Mouse (Mus musculus) embryonic facial prominence, embryonic 11.5 days (tissue): Measurements from ENCODE around the gene Kansl1. TPM values are rescaled to one million over a fixed set of nuclear protein-coding genes. Genes with fewer than 3 reads are reported as not detected.
A peak's percentile ranks its signal among the peaks of the same experiment; 100 is the strongest.

Experiments
- ATAC-seq: fragments of 200-750 bp; cut with Nextera tagmentation; replicated peaks from 2 replicates; pipeline ENCODE4 v1.8.0; 2017; ENCODE audit warnings: low read depth; ENCODE audit not compliant: insufficient number of reproducible peaks, low FRiP score, low TSS enrichment
- DNase-seq: peaks from one replicate; pipeline ENCODE4 v3.0.0-alpha.2; 2015; ENCODE audit warnings: low spot score
- H3K27ac ChIP-seq: fragments of 300-500 bp; sonication (generic); replicated peaks from 2 replicates; pipeline ENCODE4 v1.5.1; 2014; ENCODE audit warnings: mild to moderate bottlenecking, low read depth, low read length, control low read depth
- H3K27me3 ChIP-seq: fragments of 300-500 bp; sonication (generic); 2 replicates; pipeline ENCODE4 v1.6.1; 2014; ENCODE audit warnings: mild to moderate bottlenecking, low read length, moderate library complexity, mixed read lengths; ENCODE audit not compliant: control insufficient read depth, insufficient read depth
- H3K36me3 ChIP-seq: fragments of 300-500 bp; sonication (generic); replicated peaks from 2 replicates; pipeline ENCODE4 v1.6.1; 2014; ENCODE audit warnings: low read depth, mild to moderate bottlenecking, low read length, moderate library complexity, mixed read lengths; ENCODE audit not compliant: control insufficient read depth, insufficient read depth
- H3K4me1 ChIP-seq: fragments of 300-500 bp; sonication (generic); 2 replicates; pipeline ENCODE4 v1.6.1; 2014; ENCODE audit warnings: low read length, mixed read lengths; ENCODE audit not compliant: control insufficient read depth, insufficient read depth
- H3K4me2 ChIP-seq: fragments of 300-500 bp; sonication (generic); 2 replicates; pipeline ENCODE4 v1.6.1; 2014; ENCODE audit warnings: low read depth, mild to moderate bottlenecking, control low read depth, low read length, moderate library complexity
- H3K4me3 ChIP-seq: fragments of 300-500 bp; sonication (generic); 2 replicates; pipeline ENCODE4 v1.5.1; 2014; ENCODE audit warnings: low read depth, low read length, control low read depth
- H3K9ac ChIP-seq: fragments of 300-500 bp; sonication (generic); replicated peaks from 2 replicates; pipeline ENCODE4 v1.6.1; 2014; ENCODE audit warnings: mild to moderate bottlenecking, control low read depth, low read length
- H3K9me3 ChIP-seq: fragments of 300-500 bp; sonication (generic); replicated peaks from 2 replicates; pipeline ENCODE4 v1.6.1; 2016; ENCODE audit warnings: mild to moderate bottlenecking, low read length, inconsistent platforms, mixed read lengths; ENCODE audit not compliant: control insufficient read depth
- WGBS: fragments of 180-500 bp; shearing (Covaris S2); extraction: QIAGEN DNeasy Blood & Tissue Kit; methylation state at CpG from one replicate; pipeline ENCODE4 v1.1.7; 2014; 5-methylcytosine and 5-hydroxymethylcytosine counted together
- polyA plus RNA-seq: library from polyadenylated mRNA; unstranded; fragments of >200 nt; fragmentation: Nextera tagmentation; extraction: Ambion mirVana; gene quantifications from 2 replicates; pipeline ENCODE4 v1.2.1, GENCODE M21; 2014

The Kansl1 gene
- polyA plus RNA-seq, 1 experiment from 2014 or later, result 33.3 TPM

DNA sequence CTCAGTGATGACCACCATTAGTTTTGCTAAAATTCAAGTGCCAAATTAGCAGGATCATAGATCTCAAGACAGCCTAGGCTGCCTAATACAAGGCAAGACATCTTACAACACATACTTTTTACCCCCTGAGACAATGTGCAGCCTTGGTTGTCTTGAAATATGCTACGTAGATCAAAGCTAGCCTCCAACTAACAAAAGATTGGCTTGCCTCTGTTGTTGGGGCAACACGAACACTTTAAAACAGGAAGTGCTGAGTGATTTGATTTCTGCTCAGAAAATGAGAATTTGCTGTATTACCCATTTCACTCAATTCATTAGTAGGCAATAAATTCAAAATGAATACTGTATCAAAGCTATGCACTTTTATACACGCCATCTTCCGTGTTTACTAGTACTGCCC lies 86.8 kb downstream of the Kansl1 start:
- no peak overlapping the region for H3K9ac ChIP-seq
- no peaks in the 10 kb centered on the region for H3K9me3 ChIP-seq
- no peaks in the 10 kb centered on the region for H3K27me3 ChIP-seq
- H3K4me3 ChIP-seq, result no peak overlapping the region
- no peak for DNase-seq
- H3K36me3 ChIP-seq, result no peaks in the 10 kb centered on the region; the same call in 1 of the 2 replicates
- no peak for ATAC-seq
- H3K4me2 ChIP-seq, result no peak overlapping the region
- no peaks in the 10 kb centered on the region for H3K4me1 ChIP-seq
- H3K27ac ChIP-seq, result no peak overlapping the region
- 87% methylated on average over 4 of the region's 4 CpGs for WGBS

- 95% methylated on average over 1 of the region's 1 CpGs for WGBS
- Histone ChIP-seq H3K27ac (no peak overlapping the region), H3K4me3 (no peak overlapping the region), H3K4me2 (no peak overlapping the region), H3K27me3 (no peaks in the 10 kb centered on the region), H3K4me1 (no peaks in the 10 kb centered on the region), H3K9ac (no peak overlapping the region), H3K9me3 (no peaks in the 10 kb centered on the region), H3K36me3 (no peaks in the 10 kb centered on the region; the same call in 1 of the 2 replicates)
- no peak for ATAC-seq
- DNase-seq, result peak; percentile 13
Measured at GRCm38 (mm10) chr11:104379635-104380034, 89.0 kb downstream of the Kansl1 start.

DNA sequence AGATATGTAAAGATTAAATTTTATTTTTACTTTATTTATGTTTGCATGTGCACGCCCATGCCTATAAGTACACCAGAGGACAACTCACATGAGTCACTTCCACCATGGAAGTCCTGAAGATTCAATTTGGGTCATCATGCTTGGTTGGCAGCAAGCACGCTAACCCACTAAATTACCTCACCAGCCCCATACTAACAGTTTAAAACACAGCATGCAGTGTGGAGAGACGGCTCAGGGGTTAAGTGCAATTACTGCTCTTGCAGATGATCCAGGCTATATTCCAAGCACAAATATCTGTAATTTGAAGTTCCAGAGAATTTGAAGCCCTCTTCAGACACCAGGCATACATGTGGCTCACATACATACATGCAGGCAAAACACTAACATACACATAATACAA lies 92.4 kb downstream of the Kansl1 start:
- H3K27ac ChIP-seq, result no peak overlapping the region
- H3K36me3 ChIP-seq, result no peaks in the 10 kb centered on the region; the same call in 1 of the 2 replicates
- ATAC-seq (no peak), DNase-seq (no peak)
- no peaks in the 10 kb centered on the region for H3K27me3 ChIP-seq
- no peak overlapping the region for H3K4me3 ChIP-seq
- H3K9me3 ChIP-seq, result no peaks in the 10 kb centered on the region
- H3K9ac ChIP-seq, result no peak overlapping the region
- 88% methylated on average over 3 of the region's 3 CpGs for WGBS
- no peak overlapping the region for H3K4me2 ChIP-seq
- H3K4me1 ChIP-seq, result no peaks in the 10 kb centered on the region

GRCm38 (mm10) chr11:104367486-104368190 lies 101.0 kb downstream of the Kansl1 start:
- Histone ChIP-seq H3K36me3 (no peaks in the 10 kb centered on the region; the same call in 1 of the 2 replicates), H3K4me2 (no peak overlapping the region)
- WGBS, result 91% methylated on average over 5 of the region's 5 CpGs

GRCm38 (mm10) chr11:104363823-104364600 lies 104.6 kb downstream of the Kansl1 start:
- H3K27me3 ChIP-seq, result no peaks in the 10 kb centered on the region
- H3K4me2 ChIP-seq, result no peak overlapping the region
- no peaks in the 10 kb centered on the region; the same call in 1 of the 2 replicates for H3K36me3 ChIP-seq
- no peak overlapping the region for H3K9ac ChIP-seq
- WGBS, result 99% methylated on average over 2 of the region's 2 CpGs
- no peak for ATAC-seq
- no peak for DNase-seq
- no peaks in the 10 kb centered on the region for H3K9me3 ChIP-seq
- H3K27ac ChIP-seq, result no peak overlapping the region
- no peaks in the 10 kb centered on the region for H3K4me1 ChIP-seq
- H3K4me3 ChIP-seq, result no peak overlapping the region

More at GRCm38 (mm10) chr11:104367486-104368190, 101.0 kb downstream of the Kansl1 start:
- ATAC-seq (no peak), DNase-seq (no peak)
- Histone ChIP-seq H3K27me3 (no peaks in the 10 kb centered on the region), H3K9ac (no peak overlapping the region), H3K9me3 (no peaks in the 10 kb centered on the region), H3K27ac (no peak overlapping the region), H3K4me1 (no peaks in the 10 kb centered on the region), H3K4me3 (no peak overlapping the region)

DNA sequence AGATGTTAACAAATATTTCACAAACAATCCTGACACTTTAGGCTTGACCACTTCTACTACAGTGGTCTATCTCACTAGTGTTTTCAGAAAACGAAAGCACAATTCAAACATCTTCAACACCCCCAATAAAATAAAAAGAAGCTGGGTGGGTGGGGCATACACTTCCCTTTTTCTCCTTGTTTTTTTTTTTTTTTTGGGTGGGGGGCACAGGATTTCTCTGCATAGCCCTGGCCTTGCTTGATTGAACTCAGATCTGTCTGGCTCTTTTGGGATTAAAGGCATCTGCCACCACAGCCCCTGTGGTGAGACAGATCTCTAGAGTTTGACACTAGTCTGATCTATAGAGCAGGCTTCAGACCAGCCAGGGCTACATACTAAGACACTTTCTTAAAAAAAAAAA lies 106.0 kb downstream of the Kansl1 start:
- DNase-seq (no peak), ATAC-seq (no peak)
- Histone ChIP-seq H3K27ac (no peak overlapping the region), H3K4me1 (no peaks in the 10 kb centered on the region), H3K9ac (no peak overlapping the region), H3K4me2 (no peak overlapping the region), H3K36me3 (no peaks in the 10 kb centered on the region), H3K27me3 (no peaks in the 10 kb centered on the region), H3K4me3 (no peak overlapping the region), H3K9me3 (no peaks in the 10 kb centered on the region)
- WGBS, result 89% methylated on average over 1 of the region's 1 CpGs

DNA sequence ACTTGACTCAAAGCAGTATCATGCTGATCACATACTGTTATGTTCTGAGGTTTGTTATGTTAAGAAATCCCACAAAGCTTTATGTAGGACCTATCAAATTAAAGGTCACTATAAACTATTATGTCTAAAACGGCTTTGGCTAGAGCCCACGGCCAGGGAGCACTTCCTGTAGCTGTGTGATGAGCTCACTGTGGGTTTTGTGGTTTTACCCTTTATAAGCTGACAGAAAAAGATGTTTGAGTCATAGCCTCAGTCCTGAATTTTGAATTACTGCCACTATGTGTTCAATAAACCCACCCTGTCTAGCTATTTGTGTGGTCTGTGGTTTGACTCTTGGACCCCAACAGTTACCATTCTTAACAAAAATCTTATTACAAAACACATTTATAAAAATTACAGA lies 106.9 kb downstream of the Kansl1 start:
- Histone ChIP-seq H3K36me3 (no peaks in the 10 kb centered on the region), H3K9me3 (no peaks in the 10 kb centered on the region)

GRCm38 (mm10) chr11:104346931-104347330 lies 121.7 kb downstream of the Kansl1 start:
- WGBS, result 85% methylated on average over 3 of the region's 3 CpGs
- no peaks in the 10 kb centered on the region for H3K27me3 ChIP-seq
- peaks cover 13% of the 10 kb centered on the region for H3K36me3 ChIP-seq

More for the DNA sequence above, 106.9 kb downstream of the Kansl1 start:
- DNase-seq (no peak), ATAC-seq (no peak)
- no peaks in the 10 kb centered on the region for H3K4me1 ChIP-seq
- no peak overlapping the region for H3K4me3 ChIP-seq
- 64% methylated on average over 2 of the region's 2 CpGs for WGBS
- H3K4me2 ChIP-seq, result no peak overlapping the region
- H3K9ac ChIP-seq, result no peak overlapping the region
- H3K27me3 ChIP-seq, result no peaks in the 10 kb centered on the region
- no peak overlapping the region for H3K27ac ChIP-seq

More at GRCm38 (mm10) chr11:104346931-104347330, 121.7 kb downstream of the Kansl1 start:
- Histone ChIP-seq H3K9ac (no peak overlapping the region), H3K9me3 (no peaks in the 10 kb centered on the region), H3K4me2 (no peak overlapping the region), H3K27ac (no peak overlapping the region), H3K4me1 (no peaks in the 10 kb centered on the region), H3K4me3 (no peak overlapping the region)
- ATAC-seq, result no peak
- no peak for DNase-seq
